8 mouse cellular contexts compared by ENCODE assay signal in genomic region chr7:44898607-44899006, GRCm38 (mm10). TPM values are rescaled to one million over a fixed set of nuclear protein-coding genes. Genes with fewer than 3 reads are reported as not detected.
DNase-seq lines count a peak whose midpoint lies in the region; TF ChIP-seq lines count a peak whose summit lies in the region.

No protein-coding gene starts in this region.

- no peaks in the 10 kb centered on the region for H3K27me3 ChIP-seq in myocyte (ENCODE audit: control insufficient read depth, insufficient read depth, insufficient read length)

- TF ChIP-seq CTCF in lung, adult 2 months (IDR thresholded peaks at IDR 0.05; ENCODE audit: insufficient read depth, low read length), result 0 out of 2 replicates have a peak, but pooled peaks have one; percentile 14

- no peak overlapping the region for H3K4me2 ChIP-seq in myocyte (ENCODE audit: low read depth)

- no peak for TF ChIP-seq POLR2A in lung, adult 2 months (IDR thresholded peaks at IDR 0.05; ENCODE audit: borderline replicate concordance, extremely low read depth, low read depth, low read length)
- TF ChIP-seq POLR2A in myocyte (IDR thresholded peaks at IDR 0.05; ENCODE audit: insufficient read length, low read depth), result peak; percentile 40

- DNase-seq in lung, adult 2 months, result peak; percentile 27
- no peak for DNase-seq in lung, postnatal 14 days
- DNase-seq in NIH3T3 (ENCODE audit: low read depth), result peak; percentile 28
- DNase-seq in embryo, embryonic 10.5 days (ENCODE audit: low spot score), result peak; percentile 13
- DNase-seq in kidney, postnatal 14 days, result peak; percentile 56
- no peak for DNase-seq in layer of hippocampus, postnatal 36 days
- DNase-seq in gastrocnemius, postnatal 10 days, result no peak

- peaks cover 4% of the 10 kb centered on the region for H3K4me1 ChIP-seq in lung, adult 2 months (ENCODE audit: control insufficient read depth, insufficient read depth, low read length)

- H3ac ChIP-seq in myocyte (ENCODE audit: control insufficient read depth, insufficient read length), result no peak overlapping the region

- 47% methylated on average over 19 of the region's 19 CpGs for WGBS in lung, adult 2 months

- H3K36me3 ChIP-seq in myocyte (ENCODE audit: control insufficient read depth, insufficient read depth), result peaks cover 7% of the 10 kb centered on the region

- H3K4me3 ChIP-seq in lung, adult 2 months (replicated peaks; ENCODE audit: extremely low read depth, low read depth, low read length), result no peak overlapping the region
- H3K4me3 ChIP-seq in myocyte, result no peak overlapping the region

- H3K79me2 ChIP-seq in myocyte (ENCODE audit: control insufficient read depth, insufficient read depth), result no peaks in the 10 kb centered on the region

TF ChIP-seq in myocyte, 11 proteins besides CTCF, POLR2A, EP300 and RAD21:
- TF ChIP-seq POLR2AphosphoS2 (IDR thresholded peaks at IDR 0.05; ENCODE audit: insufficient read length, low read depth) (peak; percentile 65), USF1 (IDR thresholded peaks at IDR 0.05; ENCODE audit: low read depth) (no peak)

RNA-seq across cellular contexts. Expression of gene Fuz, which starts 2.7 kb away (rescaled TPM):
- 77.8 and 82.1 TPM in 2 replicates for polyA plus RNA-seq in lung, adult 2 months (2012; rRNA removed)
- 11.6 TPM for polyA plus RNA-seq in myocyte (2012; fragmentation: generic; extraction: Trizol)
- total RNA-seq in layer of hippocampus, postnatal 36 days (2021), result 10 to 100 TPM; 23.8 to 29.1 TPM
- total RNA-seq in gastrocnemius, postnatal 10 days (2021), result 10 to 100 TPM; 15.0 to 18.1 TPM

RNA-seq across cellular contexts. Expression of gene Med25, which starts 6.1 kb away (rescaled TPM):
- polyA plus RNA-seq in lung, adult 2 months (2012; rRNA removed), result 133 and 233 TPM in 2 replicates
- 57.4 TPM for polyA plus RNA-seq in myocyte (2012; fragmentation: generic; extraction: Trizol)
- 100 to 1,000 TPM in 1 of 2 experiments, 10 to 100 TPM in 1; 97.2 to 113 TPM for total RNA-seq in layer of hippocampus, postnatal 36 days (2021)
- total RNA-seq in gastrocnemius, postnatal 10 days (2021), result 10 to 100 TPM; 44.7 to 53.5 TPM

RNA-seq across cellular contexts. Expression of gene Ptov1, which starts 29.0 kb away (rescaled TPM):
- 274 and 280 TPM in 2 replicates for polyA plus RNA-seq in lung, adult 2 months (2012; rRNA removed)
- polyA plus RNA-seq in myocyte (2012; fragmentation: generic; extraction: Trizol), result 298 TPM
- 100 to 1,000 TPM; 346 to 359 TPM for total RNA-seq in layer of hippocampus, postnatal 36 days (2021)
- total RNA-seq in gastrocnemius, postnatal 10 days (2021), result 100 to 1,000 TPM; 210 to 216 TPM

RNA-seq across cellular contexts. Expression of gene Ap2a1, which starts 30.7 kb away (rescaled TPM):
- 94.8 and 101 TPM in 2 replicates for polyA plus RNA-seq in lung, adult 2 months (2012; rRNA removed)
- 125 TPM for polyA plus RNA-seq in myocyte (2012; fragmentation: generic; extraction: Trizol)
- total RNA-seq in layer of hippocampus, postnatal 36 days (2021), result 100 to 1,000 TPM; 295 to 305 TPM
- 10 to 100 TPM; 59.0 to 65.0 TPM for total RNA-seq in gastrocnemius, postnatal 10 days (2021)

RNA-seq across cellular contexts. Expression of gene Pnkp, which starts 41.7 kb away (rescaled TPM):
- polyA plus RNA-seq in lung, adult 2 months (2012; rRNA removed), result 57.2 and 62.0 TPM in 2 replicates
- 47.9 TPM for polyA plus RNA-seq in myocyte (2012; fragmentation: generic; extraction: Trizol)
- 10 to 100 TPM; 27.1 to 27.2 TPM for total RNA-seq in layer of hippocampus, postnatal 36 days (2021)
- 10 to 100 TPM; 14.4 to 16.5 TPM for total RNA-seq in gastrocnemius, postnatal 10 days (2021)

Comparison
In these comparisons a context has a peak if more than half of its experiments do, and no peak if none do; other contexts are left out.
1. DNase-seq: peak in lung, adult 2 months (single experiment), NIH3T3 (single experiment), embryo, embryonic 10.5 days (single experiment) and kidney, postnatal 14 days (single experiment); none in lung, postnatal 14 days (single experiment), layer of hippocampus, postnatal 36 days (0 of 2) and gastrocnemius, postnatal 10 days (single experiment).